Mouse (Mus musculus) lung, adult 2 months (tissue): ENCODE data around the gene Xrcc1.

ENCODE experiments used
- CTCF ChIP-seq: fragments of 200-500 bp; IDR thresholded peaks from 2 replicates; pipeline ENCODE4 v1.5.1; 2011; ENCODE audit warnings: mild to moderate bottlenecking, low read length, control low read depth; ENCODE audit not compliant: insufficient read depth
- POLR2A ChIP-seq: fragments of 200-500 bp; IDR thresholded peaks from 2 replicates; pipeline ENCODE4 v1.6.1; 2011; ENCODE audit warnings: low read depth, mild to moderate bottlenecking, control low read depth, low read length, borderline replicate concordance; ENCODE audit errors: extremely low read depth

- TF ChIP-seq CTCF (no peak), POLR2A (no peak)
Observed at GRCm38 (mm10) chr7:24568512-24568911, 22.4 kb downstream of the Xrcc1 start.
